Mouse (Mus musculus): ENCODE results near the gene Rabep1.
"Not testable (repeated sequence)": the region's sequence is repeated elsewhere in the genome, so short reads cannot be mapped to it uniquely, and the experiment has no call there.

Rabep1 gene

DNA sequence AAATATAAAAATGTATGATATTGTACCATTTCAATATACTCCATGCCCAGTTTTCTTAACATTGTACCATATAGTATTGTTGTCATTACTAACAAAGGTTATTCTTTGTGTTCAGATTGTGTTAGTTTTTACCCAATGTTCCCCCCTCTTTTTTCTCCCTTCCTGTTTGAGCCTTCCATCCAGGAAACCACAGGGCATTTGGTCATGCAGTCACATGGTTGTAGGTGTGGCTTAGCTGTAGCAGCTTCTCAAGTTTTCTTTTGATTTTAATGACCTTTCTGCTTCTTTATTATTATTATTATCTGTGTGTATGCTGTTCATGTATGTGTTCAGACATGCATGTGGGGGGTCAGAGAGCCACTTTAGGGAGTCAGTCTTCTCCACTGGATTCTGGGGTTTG, 47.0 kb downstream of the Rabep1 start:
- DNase-seq (ENCODE audit: low read depth) = no peak

DNA sequence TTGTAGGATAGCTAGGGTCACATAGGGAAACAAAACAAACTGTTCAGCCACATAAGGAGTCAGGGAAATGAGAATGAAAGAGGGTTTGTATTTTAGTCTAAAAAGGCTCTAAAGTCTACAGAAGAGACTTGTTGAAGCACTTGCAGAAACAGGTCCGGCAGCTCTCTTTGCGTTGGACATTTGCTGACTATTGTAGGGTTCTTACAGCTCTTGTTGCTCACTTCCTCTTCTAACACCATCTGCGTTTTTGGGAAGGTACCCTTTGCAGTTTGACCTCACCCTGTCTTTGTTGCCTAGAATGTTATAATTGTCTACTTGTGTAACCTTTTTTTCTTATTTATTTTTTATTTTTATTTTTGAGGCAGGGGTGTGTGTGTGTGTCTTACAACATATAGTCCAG, 53.1 kb downstream of the Rabep1 start:
- DNase-seq (ENCODE audit: low read depth) = no peak

DNA sequence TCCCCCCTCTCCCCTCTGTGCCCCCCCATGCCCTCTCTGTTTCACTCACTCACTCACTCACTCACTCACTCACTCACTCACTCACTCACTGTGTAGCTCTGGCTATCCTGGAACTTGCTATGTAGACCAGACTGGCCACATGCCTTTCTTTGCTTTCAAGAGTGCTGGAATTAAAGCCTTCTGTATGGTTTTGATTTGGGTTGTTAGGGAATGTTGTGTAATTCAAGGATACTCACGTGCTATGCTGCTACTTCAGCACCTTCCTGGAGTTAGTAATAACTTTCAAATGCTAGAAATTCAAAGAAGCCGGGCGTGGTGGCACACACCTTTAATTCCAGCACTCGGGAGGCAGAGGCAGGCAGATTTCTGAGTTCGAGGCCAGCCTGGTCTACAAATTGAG, 53.6 kb downstream of the Rabep1 start:
- DNase-seq (ENCODE audit: low read depth) = not testable (repeated sequence)

DNA sequence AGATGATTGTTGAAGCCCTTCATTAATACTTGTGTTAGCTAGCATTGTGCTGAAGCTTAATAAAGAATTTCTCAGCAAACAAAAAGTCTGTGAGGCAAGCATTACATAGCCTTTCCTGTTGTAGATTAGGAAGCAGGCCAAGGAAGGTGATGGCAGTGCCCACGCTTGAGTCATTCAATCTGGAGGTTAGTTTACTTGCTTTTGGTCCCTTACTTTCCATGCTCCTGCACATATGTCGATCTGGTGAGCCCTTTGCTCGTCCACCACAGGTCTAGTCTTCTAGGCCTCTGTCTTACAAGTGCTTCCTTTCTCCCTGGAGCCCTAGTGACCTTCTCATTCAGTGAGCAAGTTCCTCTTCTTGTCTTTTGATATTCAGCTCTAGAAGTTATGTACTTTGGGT, 62.1 kb downstream of the Rabep1 start:
- no peak for DNase-seq (ENCODE audit: low read depth)

DNA sequence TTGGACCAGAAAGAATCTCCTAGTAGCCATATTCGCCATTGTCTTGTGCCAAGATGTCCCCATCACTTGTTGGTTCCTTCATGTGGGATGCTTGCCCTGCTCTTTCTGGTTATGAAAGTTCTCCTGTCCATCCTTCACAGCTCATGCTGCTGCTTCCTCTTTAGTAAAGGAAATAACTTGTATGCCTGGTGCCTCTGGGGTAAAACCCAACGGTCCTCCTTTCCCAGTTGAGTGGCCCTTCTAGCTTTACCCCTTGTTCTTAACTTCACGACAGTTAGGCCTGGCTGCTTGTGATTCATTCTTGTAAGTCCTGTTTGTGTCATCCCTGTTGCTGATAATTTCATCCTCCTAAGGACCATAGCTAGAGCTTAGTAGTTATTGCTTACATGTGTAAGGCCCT, 66.7 kb downstream of the Rabep1 start:
- no peak for DNase-seq (ENCODE audit: low read depth)

DNA sequence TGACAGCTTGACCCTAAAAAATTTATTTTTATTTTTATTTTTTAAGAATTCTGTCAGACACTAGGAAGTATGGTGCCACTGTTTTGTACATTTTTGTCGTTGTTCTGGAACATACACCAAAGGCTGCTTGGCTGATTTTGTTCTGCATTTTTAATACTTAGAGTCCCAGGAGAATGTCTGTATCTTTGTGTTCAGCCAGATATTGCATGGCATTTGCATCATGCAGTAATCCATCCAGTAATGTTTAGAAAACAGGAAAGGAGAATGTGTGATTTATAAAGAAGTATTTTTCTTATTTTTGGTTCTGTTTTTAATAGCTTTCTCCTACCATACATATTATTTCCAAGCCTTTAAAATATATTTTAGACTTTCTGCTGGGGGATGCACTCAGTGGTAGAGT, 67.3 kb downstream of the Rabep1 start:
- DNase-seq (ENCODE audit: low read depth) = peak; percentile 13

DNA sequence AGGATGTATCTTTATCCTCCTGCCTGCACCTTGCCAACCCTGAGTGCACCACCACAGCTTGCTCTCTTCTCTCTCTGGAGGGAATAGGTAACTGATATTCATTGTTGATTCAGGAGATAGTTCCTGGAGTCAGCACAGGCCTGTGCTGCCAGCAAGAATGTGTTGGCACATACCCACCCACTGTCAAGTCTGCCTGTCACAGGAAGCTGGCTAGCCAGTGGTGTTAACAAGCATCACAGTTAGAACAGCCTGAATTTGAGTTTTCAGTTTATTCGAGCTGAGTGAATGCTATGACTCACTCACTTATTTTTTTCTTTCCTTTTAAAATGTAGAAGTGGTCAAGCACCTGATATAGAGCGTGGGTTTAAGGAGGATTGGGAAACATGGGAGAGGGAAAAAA, 73.3 kb downstream of the Rabep1 start:
- DNase-seq (ENCODE audit: low read depth) = peak; percentile 24

DNA sequence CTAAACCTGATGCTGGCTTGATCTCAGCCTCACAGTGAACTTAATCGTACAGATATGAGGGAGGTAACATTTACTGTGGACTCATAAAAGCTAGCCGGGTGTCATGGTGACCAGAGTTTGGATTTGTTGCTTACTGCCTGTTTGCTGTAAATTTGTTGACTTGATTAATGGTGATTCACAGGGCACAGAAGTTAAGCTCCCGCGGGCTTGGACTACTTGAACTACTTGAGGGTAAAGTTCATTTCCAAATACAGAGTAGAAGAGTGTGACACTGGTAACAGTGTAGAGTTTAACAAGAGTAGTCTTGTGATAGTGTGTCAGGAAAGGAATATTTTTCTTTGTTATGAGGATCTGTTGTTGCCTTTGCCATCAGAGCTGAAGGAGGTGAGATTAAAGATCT, 74.9 kb downstream of the Rabep1 start:
- no peak for DNase-seq (ENCODE audit: low read depth)

DNA sequence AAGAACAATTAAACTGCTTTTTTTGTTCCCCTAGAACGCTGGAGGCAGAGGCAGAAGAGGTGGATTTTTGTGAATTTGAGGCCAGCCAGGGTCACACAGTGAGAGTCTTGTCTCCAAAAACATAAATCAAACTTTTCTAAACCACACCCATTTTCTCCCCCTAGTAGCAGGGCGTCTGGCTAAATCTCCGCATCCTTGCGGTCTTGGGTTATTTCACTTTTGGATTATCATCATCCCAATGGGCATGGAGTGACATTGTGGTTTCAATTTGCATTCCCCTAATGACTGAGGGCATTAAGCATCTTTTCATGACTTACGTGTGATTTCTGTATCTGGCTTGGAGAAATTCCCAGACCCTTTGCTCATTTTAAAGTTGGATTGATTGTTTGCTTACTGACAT, 86.9 kb downstream of the Rabep1 start:
- peak; percentile 49 for DNase-seq (ENCODE audit: low read depth)

DNA sequence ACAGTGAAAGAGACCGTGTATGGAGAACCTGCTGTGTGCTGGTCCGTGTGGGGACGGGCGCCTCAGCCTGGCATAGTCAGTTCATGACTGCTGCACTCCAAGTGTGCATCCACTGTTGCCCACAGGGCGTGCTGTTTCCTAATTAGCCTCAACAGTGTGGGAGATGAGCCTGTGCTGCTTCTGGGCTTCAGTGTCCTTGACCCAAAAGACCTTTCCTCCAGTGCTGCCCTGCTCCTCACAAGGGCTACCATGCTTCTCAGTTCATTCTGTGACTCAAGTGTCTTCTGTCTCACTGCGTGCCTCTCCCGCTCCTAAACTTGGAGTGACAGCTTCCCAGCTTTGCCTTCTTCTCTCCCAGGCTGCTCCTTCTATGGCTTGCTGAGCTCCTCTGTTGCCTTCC, 90.7 kb downstream of the Rabep1 start:
- DNase-seq (ENCODE audit: low read depth) = no peak

DNA sequence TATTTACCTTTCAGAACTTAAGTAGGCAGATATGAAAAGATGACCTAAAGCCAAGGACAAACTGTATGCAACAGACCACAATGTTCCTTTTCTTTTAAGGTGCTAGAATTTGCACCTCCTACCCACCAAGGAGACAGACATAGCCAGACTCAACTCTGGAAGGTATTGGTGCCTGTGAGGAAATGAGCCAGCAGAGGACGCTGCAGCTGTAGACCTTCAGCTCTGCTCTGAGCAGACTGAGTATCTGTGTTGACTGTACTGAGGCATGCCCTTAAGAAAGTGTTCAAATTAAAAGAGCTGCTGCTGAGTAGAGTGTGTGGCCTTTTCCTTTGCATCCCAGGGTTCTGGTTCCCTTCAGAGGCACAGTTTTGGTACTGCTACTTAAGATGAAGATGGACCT, 98.0 kb downstream of the Rabep1 start:
- DNase-seq (ENCODE audit: low read depth) = no peak

DNA sequence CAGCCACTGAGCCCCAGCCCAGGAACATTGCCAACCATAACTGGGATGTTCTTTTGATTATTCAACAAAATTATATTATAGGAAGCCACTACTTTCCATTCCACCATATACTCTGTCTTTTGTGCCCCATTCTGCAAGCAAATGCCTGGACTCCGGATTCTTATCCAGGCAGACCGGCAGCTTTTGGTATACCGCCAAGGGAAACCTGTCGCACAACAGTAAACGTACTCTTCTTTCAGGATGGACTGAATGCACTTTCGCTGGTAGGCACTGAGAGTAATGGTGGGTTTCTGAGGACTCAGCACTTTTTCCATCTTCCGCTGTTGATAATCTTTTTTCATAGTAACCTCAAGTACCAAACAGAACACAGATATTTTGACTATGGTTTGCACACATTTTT, 99.1 kb downstream of the Rabep1 start:
- peak; percentile 41 for DNase-seq (ENCODE audit: low read depth)

DNA sequence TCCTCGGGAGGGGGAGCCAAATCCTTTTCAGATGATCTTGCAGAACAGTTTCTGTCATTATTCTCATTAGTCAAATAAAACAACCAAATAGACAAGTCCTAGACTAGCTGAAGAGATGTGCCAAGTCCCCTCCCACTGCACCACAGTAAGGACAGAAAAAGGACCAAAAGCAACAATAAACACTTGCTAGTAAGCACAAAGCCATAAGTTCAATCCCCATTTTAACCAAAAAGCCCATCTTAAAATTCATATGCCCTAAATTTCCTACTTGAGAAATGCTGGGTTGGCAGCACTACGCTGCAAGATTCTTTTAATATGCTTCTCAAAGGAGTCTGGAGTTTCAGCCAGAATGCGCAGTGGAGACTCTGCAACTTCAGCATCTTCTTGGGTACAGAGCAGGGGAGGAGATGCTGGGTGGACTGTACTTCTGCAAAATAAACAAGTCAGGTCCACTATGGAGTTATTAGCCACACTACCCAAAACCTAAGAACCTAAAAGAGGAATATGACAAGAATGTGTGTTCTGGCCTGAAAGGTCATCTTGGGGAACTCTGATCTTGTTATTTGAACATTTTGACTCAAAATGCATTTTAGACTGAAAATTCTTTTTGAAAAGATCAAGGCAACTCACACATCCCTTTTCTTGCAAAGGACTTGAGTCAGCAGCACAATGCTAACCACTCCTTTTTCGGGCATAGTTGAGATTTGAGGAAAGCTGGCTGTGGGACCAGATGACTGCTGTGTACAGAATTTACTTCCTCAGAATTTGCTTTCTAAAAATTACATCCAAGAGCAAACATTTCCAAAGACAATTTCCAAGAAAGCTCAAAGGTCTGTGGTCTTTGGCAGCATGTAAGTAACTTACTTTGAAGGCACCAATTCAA, 100.6 kb downstream of the Rabep1 start:
- no peak for DNase-seq (ENCODE audit: low read depth)

DNA sequence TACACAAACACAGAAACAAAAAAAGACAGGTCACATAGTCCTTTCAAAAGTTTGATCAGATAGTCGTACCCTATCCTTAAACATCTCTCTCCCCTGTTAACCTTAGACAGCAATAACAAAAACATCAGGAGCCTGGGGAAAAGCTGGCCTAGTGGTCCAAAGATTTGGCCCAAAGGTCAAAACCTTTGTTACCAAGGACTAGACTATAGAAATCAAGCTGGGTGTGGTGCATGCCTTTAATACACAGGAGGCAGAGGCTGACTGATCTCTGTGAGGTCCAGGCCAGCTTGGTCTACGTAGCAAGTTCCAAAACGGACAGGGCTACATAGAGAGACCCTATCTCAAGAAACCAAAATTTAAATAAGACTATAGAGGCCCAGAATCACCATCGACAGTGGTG, 110.1 kb downstream of the Rabep1 start:
- DNase-seq (ENCODE audit: low read depth) = no peak

DNA sequence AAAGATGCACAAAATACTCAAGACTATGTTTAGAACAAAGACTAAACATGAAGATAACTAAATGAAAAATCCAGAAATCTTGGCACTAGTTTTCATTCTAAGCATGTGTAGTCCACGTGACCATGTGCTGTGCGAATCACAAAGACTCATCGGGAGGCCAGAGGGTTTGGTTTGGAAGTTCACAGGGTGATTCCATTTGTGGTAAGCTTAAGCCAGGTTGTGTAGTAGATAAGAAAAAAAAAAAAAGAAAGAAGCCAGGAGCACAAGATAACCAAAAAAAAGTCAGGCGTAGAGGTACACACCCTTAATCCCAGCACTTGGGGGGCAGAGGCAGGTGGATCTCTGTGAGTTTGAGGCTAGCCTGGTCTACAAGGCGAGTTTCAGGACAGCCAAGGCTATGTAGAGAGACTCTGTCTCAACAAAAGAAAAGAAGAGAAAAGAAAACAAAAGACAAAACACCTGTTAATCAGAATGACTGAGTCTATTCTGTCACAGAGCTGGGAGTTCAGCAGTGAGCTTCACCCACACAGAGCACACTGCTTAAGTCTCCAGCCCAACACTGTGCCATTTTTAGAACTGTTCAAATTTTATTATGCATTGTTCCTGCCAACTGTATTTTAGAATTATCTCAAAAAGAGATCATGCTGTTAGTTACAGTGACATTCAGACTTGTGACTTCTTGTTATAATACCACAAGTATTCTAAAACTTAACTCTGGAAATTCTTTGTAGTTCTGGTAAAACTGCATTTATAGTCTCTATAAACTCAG, 116.4 kb downstream of the Rabep1 start:
- DNase-seq (ENCODE audit: low read depth) = no peak

DNA sequence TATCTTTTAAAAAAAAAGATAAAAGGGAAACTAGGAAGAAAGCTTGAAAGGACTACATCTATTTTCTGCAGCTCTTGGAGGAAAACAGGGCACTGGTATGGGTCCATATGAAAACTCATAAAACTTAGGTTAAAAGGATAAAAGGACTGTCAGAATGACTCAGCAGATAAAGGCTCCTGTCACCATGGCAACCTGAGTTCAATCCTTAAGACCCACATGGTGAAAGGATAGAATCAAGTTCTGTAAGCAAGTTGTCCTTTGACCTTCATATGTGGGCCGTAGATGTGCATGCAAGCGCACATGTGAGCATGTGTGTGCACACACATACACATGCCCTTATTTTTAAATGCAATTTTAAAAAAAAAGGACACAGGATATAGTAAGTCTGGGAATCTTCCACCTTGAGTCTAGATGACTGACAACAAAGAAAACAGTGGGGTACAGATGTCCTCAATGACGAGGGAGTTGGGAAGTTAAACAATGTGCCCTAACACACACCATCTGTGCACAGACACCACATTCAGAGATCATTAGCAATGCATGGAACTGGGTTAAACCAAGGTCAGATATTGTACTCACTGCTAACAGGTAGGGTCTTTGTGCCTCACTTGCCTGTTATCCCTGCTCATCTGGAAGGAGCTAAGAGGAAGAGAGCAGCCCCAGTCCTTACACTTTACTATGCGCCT, 119.8 kb downstream of the Rabep1 start:
- DNase-seq (ENCODE audit: low read depth) = peak; percentile 26

DNA sequence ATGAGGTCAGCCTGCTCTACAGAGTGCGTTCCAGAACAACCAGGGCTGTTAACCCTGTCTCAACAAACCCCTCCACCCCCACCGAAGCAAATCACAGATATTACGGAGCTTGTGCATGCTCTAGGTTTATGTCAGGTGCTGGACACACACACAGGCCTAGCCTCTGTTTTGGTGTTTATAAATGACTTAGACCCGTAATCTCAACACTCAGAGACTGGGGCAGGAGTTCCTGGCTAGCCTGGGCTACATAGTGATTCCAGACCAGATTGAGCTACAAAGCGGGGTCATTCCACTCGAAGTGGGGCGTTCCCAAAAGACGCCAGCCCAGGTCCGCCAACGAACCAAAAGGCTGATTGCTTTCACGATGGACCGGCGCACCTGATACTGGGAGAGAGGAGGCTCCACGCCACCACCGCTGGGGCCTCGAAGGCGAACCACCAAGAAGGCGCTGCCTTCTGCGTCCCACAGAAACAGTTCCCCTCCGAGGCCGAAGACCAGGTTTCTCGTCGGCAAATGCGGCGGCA, 124.8 kb downstream of the Rabep1 start:
- peak; percentile 44 for DNase-seq (ENCODE audit: low read depth)

DNA sequence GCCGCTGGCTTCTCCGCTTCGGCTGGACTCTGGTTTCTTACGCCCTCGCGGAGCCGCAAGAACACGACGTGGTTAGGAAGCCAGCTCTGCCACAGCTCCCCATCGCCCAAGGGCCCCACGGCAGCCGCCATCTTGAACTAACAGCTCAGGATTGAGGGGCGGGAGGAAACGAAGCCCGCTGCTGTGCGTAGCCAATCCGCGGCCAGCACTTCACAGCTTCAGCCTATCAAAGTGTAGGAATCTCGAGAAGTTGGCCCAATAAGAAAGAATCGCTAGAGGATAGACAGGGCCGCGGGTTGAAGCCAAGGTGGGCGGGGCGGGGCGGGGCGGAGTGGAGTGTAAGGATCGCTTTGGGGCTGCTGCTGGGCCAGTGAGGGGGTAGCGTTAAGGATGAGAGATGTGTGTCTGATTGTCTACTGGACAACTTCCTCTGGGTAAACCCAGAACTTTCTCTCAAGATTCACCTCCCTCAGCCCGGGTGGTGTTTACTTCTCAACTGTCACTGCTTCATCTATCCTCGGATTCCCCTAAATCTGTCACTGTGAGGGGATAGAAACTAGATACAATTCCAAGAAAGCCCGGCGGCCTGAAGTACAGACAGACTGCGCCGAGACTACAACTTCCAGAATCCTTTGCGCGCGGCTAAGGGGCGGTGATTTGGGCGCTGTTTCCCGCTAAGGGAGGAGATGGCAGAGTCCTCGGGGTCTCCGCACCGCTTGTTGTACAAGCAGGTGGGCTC, 125.4 kb downstream of the Rabep1 start, which contains the start of the genes Nup88 and Rpain:
Gene Nup88, minus strand, starts transcription at position 153 of the 739 bp plus-strand sequence.
Gene Rpain, plus strand, starts transcription at position 393 of the 739 bp plus-strand sequence.
- peak; percentile 98 for DNase-seq (ENCODE audit: low read depth)

DNA sequence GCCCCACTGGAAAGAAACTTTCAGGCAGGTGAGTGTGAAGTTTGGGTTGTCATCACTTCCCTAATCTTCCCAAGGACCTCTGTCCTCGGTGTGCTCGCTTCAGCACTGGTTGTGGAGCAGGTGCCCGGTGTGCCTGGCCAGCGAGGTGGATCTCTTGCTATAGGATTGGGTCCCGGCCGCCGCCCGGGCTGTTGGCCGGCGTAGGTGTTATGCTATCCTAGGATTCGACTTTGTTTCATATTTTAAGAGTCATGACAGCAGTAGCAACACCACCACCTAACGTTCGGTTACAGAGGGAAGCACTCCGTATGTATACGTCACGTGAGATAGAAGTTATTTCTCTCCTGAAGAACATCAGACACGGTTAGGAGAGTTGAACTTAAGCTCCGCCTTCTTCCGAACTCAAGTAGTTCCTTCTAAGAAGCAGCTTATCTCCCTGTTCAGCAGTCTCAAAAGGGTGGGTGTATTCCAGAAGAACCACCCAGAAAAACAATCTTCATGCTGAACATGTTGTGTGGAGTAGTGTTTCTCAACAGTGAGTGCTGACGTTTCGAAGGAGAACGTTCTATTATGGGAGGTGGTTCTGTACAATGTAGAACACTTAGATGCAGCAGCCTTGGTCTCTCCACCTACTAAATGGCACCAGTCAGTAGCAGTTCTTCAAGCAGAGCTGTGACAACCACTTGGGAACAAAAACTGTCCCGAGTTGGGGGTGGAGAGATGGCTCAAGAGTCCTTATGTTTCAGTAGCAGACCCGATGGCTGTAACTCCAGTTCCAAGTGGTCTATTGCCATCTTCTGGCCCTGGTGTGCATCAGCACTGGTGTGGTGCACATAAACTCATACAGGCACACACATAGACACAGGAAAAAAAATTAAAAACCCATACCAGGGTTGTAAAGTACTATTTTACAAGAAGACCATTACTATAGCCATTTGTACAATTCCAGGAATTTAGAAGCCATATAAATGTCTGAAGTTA, 126.3 kb downstream of the Rabep1 start:
- DNase-seq (ENCODE audit: low read depth) = peak; percentile 47

DNA sequence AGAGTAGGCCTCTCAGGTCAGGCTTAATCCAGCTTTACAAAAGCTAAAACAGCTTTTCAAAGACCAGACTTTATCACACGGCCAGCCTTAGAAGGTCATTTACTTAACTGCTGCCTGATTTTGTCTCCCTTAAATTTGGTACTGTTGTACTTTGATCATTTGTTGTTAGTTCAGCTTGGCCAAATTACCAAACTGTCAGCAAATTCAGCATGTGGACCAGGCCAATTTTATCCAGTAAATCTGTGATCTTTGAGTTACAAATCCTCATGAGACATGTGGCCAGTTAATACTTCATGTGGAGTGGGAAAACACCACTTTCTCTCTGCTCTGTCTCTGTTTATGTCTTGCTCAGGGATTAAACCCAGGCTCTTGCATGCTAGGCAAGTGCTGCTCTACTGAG, 128.0 kb downstream of the Rabep1 start:
- DNase-seq (ENCODE audit: low read depth) = no peak
